Mouse (Mus musculus) macrophage (primary cell): ENCODE measurements around the gene Axin1. TPM values are rescaled to one million over a fixed set of nuclear protein-coding genes. Genes with fewer than 3 reads are reported as not detected.
A peak's percentile ranks its signal among the peaks of the same experiment; 100 is the strongest.
"Not testable (repeated sequence)": the region's sequence is repeated elsewhere in the genome, so short reads cannot be mapped to it uniquely, and the experiment has no call there.

Experiments
- H3K27ac ChIP-seq: fragments of 350-480 bp; formaldehyde crosslinking; 2 replicates; pipeline ENCODE4 v1.9.0; 2021
- H3K36me3 ChIP-seq: fragments of 350-480 bp; formaldehyde crosslinking; 2 replicates; pipeline ENCODE4 v1.9.0; 2021; ENCODE audit errors: inconsistent target
- H3K4me3 ChIP-seq: fragments of 350-480 bp; formaldehyde crosslinking; 2 replicates; pipeline ENCODE4 v1.9.0; 2021; ENCODE audit errors: inconsistent target
- H3K79me2 ChIP-seq: fragments of 350-480 bp; formaldehyde crosslinking; 2 replicates; pipeline ENCODE4 v1.9.0; 2021; ENCODE audit errors: inconsistent target
- WGBS: methylation state at CpG from one replicate; pipeline ENCODE4 v1.1.7; 2026; ENCODE audit warnings: inconsistent platforms; ENCODE audit not compliant: missing documents; 5-methylcytosine and 5-hydroxymethylcytosine counted together
- polyA plus RNA-seq: library from polyadenylated mRNA; stranded (reverse); fragments of 250-400 nt; gene quantifications from 3 replicates; pipeline ENCODE4 v1.2.4, GENCODE M21; 2018; ENCODE audit warnings: inconsistent platforms
- total RNA-seq, 78 experiments: library from RNA; depleted of rRNA; stranded (reverse); fragments of 250-400 nt; gene quantifications; 1 replicate in 9 of 78; 2 replicates in 24 of 78; 3 replicates in 43 of 78; 4 replicates in 2 of 78; pipeline ENCODE4 v1.2.4; 2018; ENCODE audit warnings: inconsistent platforms in 56 of 78

Axin1 gene
- total RNA-seq (2018; cell fraction: chromatin; rRNA removed): 10 to 100 TPM; 20.0 to 53.7 (median 34.7) TPM
- total RNA-seq (2018; cell fraction: cytosol; rRNA removed): 10 to 100 TPM; 21.0 to 51.5 (median 31.2) TPM
- 10 to 100 TPM; 16.9 to 47.0 (median 30.7) TPM for total RNA-seq (2018; cell fraction: nucleus; rRNA removed)
- 25.1 to 76.5 TPM (median 25.8 TPM) in 3 replicates for polyA plus RNA-seq

DNA sequence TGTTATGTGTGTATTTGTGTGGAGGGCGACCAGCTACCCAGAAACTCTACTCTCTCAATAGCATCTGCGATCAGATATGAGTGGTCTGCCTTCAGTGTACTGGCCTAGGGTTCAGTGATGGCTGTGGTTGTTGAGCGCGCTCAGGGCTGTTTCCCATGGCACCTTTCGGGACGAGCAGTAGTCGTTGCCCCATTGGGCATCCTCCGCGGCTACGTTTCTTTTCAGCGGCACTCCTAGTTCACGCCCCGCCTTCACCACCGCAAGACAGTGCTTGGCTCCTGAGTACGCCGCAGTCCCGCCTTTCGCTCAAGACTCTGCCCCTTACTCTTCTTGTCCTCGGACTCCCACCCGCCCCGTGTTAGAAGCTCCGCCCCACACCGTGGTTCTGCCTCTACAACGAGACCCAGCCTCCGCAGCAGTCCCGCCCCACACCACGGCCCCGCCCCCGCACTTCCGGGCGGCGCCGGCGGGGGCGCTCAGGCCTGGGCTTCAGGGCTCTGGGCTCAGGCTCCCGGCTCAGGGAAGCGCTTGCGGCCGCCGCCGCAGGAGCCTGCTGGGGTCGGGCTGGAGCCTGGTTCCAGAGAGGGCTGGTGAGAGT is at the start of gene Axin1:
Gene Axin1, plus strand, starts transcription at position 450 of the 598 bp plus-strand sequence.
- 1% methylated on average over 32 of the region's 42 CpGs for WGBS

DNA sequence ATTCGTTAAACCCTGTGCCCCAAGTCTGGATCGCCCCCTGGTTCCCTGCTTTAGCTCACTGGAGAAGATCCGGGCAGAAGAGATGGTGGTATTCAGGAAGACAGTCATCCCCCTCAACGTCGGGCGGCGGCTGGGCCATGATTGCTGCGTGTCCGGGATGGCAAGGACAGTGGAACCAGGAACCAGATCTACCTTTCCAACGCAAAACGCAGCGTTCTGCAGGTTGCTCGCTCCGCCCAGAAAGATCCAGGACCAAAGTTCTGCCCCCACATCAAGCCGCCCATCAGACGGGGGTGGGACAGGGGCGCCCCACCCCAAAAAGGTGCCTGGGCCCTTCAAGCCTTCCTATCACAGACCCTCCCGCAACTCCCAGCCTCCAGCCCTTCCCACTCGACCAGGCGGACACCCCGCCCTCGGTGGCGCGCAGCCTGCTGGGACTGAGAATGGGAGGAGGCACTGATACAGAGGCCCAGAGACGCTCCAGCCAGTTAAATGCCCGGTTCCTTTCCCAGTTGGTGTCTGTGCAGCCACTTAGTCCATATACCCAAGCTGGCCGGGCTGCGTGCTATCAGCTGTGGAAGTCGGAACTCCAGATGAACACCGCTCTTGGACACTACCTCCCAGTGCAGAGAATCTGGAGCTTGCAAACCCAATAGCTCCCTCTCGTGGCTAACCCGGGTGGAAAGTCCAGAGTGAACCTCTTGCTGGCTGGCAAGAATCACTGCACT is 48.4 kb upstream of the Axin1 start, which contains the start of gene Decr2:
Gene Decr2, minus strand, starts transcription at position 433 of the 728 bp plus-strand sequence.
- WGBS: 1% methylated on average over 32 of the region's 32 CpGs
- H3K27ac ChIP-seq: peak within 1 kb of the TSS; percentile 51
- H3K79me2 ChIP-seq: no peaks in the 10 kb centered on the region
- peak within 1 kb of the TSS; percentile 81 for H3K4me3 ChIP-seq
- no peaks in the 10 kb centered on the region for H3K36me3 ChIP-seq

More for the DNA sequence above, at the start of gene Axin1:
- Histone ChIP-seq H3K27ac (0 out of 2 replicates have a peak within 1 kb of the TSS, but pooled peaks have one; percentile 13), H3K36me3 (peaks cover 9% of the 10 kb centered on the region; the same call in 1 of the 2 replicates), H3K79me2 (peaks cover 44% of the 10 kb centered on the region), H3K4me3 (peak within 1 kb of the TSS; percentile 68)

DNA sequence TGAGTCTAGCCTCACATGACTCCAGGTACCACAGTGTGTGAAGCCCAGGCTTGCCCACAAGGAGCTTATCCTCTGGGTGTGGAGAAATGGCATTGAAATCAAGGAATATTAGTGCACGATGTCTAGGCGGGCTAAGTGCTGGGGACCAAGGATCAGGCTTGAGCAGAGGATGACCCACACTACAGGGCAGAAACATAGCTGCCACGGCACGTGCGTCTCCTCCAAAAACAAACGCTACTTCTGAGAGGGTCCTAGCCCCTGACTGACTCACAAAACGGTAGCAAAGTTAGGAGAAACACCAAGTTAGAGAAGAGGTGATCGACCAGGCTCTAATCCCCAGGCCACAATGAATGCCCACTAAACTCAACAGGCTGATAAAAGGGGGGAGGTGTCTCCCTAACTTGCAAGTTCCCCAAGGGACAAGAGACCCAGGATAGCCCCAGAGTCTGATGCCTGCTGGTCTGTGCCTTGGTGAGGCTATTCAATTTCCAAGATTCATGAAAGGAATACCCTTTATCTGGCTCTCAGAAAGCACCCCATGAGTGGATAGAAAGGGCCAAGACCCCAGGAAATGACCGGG is 43.9 kb upstream of the Axin1 start:
- Histone ChIP-seq H3K79me2 (no peaks in the 10 kb centered on the region), H3K27ac (0 out of 2 replicates have a peak overlapping the region, but pooled peaks have one; percentile 25), H3K36me3 (no peaks in the 10 kb centered on the region), H3K4me3 (peak overlapping the region; percentile 46)
- WGBS: 65% methylated on average over 9 of the region's 9 CpGs

DNA sequence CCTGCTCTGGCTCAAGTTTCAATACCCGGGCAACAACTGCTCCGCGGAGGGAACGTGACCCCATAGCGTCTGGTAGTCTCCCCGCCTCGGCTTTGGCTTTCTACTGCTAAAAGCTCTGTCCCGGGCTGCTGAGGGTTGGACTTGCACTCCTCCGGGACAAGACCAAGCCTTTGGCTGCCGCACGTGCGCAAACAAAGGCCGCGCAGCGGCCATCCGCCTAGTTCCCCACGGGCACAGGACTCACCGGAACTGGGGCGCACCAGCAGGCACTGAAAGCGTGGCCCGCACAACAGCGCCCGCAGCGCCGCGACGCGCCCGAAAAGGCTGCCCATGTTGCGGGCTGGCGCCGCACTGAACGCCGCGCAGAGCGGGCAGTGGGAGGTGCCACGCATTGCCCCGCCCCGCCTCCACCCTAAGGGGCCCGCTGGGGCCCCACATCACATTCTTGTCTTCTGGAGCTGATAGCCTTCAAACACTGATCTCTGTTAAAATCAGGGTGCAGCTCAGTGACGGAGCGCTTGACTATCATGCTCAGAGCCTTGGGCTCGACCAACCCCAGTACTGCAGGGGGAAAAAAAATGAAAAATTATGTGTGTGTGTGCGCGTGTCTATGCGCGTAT is 43.3 kb upstream of the Axin1 start, which contains the start of gene Nme4:
Gene Nme4, minus strand, starts transcription at position 482 of the 620 bp plus-strand sequence.
- H3K4me3 ChIP-seq: peak within 1 kb of the TSS; percentile 46
- H3K27ac ChIP-seq: 0 out of 2 replicates have a peak within 1 kb of the TSS, but pooled peaks have one; percentile 25
- WGBS: 5% methylated on average over 46 of the region's 47 CpGs
- no peaks in the 10 kb centered on the region for H3K79me2 ChIP-seq
- no peaks in the 10 kb centered on the region for H3K36me3 ChIP-seq

DNA sequence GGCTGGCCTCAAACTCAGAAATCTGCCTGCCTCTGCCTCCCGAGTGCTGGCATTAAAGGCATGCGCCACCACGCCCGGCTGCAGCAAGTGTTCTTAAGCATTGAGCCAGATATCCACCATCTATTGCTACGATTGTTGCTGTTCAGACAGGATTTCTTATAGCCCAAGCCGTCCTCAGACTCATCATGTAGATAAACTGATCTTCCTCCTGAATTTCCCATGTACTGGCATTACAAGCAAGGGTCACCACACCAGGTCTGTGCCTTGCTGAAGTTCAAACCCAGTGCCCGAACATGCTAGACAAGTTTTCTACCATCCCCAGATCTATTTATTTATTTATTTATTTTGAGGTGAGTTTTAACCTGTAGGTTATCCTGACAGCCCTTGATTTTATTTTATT is 40.0 kb upstream of the Axin1 start:
- no peaks in the 10 kb centered on the region for H3K36me3 ChIP-seq
- no peak overlapping the region for H3K4me3 ChIP-seq
- 98% methylated on average over 7 of the region's 7 CpGs for WGBS
- H3K79me2 ChIP-seq: no peaks in the 10 kb centered on the region
- H3K27ac ChIP-seq: no peak overlapping the region

DNA sequence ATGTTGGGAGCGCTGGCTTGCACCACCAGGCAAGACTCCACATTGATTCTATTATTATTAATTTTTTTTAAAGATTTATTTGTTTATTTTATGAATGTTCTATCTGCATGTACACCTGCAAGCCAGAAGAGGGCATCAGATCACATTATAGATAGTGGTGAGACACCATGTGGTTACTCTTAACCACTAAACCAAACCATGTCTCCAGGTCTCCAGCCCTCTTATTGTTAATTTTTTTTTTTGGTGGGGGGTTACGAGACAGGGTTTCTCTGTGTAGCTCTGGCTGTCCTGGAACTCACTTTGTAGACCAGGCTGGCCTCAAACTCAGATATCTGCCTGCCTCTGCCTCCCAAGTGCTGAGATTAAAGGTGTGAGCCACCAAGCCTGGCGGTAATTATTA is 39.2 kb upstream of the Axin1 start:
- WGBS: 49% methylated on average over 3 of the region's 3 CpGs
- not testable (repeated sequence) for H3K4me3 ChIP-seq, H3K27ac ChIP-seq, H3K36me3 ChIP-seq, H3K79me2 ChIP-seq

DNA sequence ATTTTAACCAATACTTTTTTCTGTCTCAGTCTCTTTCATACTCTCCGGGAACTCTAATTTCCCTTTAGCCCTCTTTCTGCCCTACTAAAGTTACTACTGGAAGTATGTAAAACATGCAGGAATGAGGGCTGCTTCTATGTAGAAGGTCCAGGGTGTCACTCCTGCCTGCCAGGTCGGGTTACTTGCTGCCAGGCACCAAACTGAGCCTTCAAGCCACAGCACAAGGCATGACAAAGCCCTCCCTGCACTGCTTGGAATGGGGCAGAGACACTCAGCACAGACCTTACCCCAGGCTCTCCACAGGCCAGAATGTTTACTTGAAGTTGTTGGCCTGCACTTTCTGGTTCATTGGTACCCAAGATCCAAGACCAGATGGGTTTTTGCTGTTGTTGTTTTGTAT is 38.3 kb upstream of the Axin1 start:
- peak overlapping the region; percentile 87; the same call in 1 of the 2 replicates for H3K27ac ChIP-seq
- WGBS: 74% methylated on average over 2 of the region's 2 CpGs
- no peaks in the 10 kb centered on the region for H3K79me2 ChIP-seq
- H3K4me3 ChIP-seq: no peak overlapping the region
- H3K36me3 ChIP-seq: no peaks in the 10 kb centered on the region

DNA sequence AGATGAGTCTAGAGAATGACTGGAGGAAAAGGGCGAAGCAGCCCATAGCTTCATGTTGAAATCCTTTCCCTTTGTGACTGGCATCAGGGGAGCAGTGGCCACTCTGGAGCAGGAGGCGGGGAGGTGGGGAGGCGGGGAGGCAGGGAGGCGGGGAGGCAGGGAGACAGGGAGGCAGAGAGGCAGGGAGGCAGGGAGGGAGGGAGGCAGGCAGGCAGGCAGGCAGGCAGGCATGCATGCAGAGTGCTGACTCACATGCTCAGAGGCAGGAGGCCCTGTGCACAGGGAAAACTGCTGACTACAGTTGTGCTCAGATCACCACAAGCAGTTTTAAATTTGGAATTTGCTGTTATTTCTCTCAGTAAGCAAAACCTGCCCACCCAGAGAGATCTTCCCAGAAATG is 37.0 kb upstream of the Axin1 start:
- 61% methylated on average over 4 of the region's 4 CpGs for WGBS
- Histone ChIP-seq H3K36me3 (no peaks in the 10 kb centered on the region), H3K27ac (peak overlapping the region; percentile 87), H3K4me3 (no peak overlapping the region), H3K79me2 (no peaks in the 10 kb centered on the region)

DNA sequence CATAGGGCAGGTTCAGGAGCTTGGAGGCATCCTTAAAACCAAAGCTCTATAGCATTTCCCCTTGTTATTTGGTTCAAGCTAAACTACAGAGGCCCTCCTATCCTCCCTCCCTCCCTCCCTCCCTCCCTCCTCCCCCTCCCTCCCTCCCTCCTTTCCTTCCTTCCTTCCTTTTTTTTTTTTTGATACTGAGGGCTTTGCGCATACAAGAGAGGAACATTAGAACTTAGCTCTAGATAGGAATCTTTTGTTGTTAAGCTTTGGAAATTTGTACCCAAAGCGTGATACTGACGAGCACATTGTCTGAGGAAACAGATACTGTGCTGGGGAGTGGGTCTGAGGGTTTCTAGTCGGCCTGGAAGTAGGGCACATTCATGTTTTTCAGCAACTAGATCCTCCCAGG is 32.9 kb upstream of the Axin1 start:
- Histone ChIP-seq H3K4me3 (no peak overlapping the region), H3K79me2 (no peaks in the 10 kb centered on the region), H3K36me3 (no peaks in the 10 kb centered on the region), H3K27ac (peak overlapping the region; percentile 60)
- WGBS: 13% methylated on average over 4 of the region's 4 CpGs

DNA sequence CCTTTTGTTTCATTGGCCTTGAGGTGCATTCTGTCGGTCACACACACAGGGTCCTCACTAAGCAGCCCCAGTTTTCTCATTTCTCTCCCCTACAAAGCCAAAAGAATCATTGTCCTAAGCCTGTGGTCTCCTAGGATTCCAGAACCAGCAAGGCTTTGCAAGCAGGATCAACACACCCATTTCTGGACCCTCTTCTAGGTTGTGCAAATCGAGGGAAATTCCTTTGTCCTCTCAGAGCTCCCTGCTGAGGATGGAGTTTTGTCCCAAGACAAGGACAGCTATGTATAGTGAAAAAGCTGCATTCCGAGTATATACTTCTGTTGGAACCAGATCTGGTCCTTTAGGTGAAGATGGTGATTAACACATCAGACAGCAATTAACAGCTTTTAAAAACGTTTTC is 28.3 kb upstream of the Axin1 start:
- Histone ChIP-seq H3K79me2 (no peaks in the 10 kb centered on the region; the same call in 1 of the 2 replicates), H3K27ac (no peak overlapping the region), H3K4me3 (no peak overlapping the region), H3K36me3 (no peaks in the 10 kb centered on the region)
- WGBS: 72% methylated on average over 4 of the region's 4 CpGs

DNA sequence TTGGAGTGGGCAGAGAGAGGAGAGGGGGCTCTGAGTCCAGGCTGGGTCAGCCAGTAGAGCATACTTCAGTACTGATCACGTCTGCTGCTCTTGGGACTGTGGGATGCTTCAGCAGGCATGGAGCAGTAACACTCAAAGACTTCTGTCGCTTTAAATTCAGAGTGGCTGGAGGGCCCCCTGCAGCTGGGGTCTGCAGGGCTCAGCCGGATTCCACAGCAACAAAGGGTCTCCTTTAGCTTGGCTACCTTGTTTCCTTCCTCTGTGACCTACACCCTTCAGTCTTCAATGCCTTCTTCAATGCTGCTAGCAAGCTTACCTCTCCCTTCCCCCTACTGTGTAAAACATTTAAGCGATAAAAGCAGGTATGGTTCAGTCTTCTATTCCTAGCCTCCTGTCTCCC is 27.5 kb upstream of the Axin1 start:
- WGBS: 90% methylated on average over 4 of the region's 4 CpGs
- H3K27ac ChIP-seq: no peak overlapping the region
- no peak overlapping the region for H3K4me3 ChIP-seq
- H3K79me2 ChIP-seq: no peaks in the 10 kb centered on the region; the same call in 1 of the 2 replicates
- H3K36me3 ChIP-seq: no peaks in the 10 kb centered on the region

DNA sequence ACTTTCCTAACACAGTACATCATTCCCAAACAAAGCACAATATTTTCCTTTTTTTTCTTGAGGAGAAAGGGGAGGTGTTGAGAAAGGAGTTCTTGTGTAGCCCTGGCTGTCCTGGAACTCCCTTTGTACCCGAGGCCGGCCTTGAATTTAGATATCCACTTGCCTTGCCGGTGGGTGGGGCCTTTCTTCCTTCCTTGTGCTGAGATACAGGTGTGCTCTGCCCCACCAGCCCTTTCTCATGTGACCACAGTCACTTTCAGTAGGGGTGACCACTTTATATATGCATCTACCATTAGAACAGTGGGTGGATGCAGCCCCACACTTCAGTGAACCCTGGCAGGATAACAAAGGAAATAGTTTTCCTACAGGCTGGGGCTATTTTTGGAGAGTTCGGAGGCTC is 26.8 kb upstream of the Axin1 start:
- H3K4me3 ChIP-seq: no peak overlapping the region
- H3K27ac ChIP-seq: no peak overlapping the region
- H3K79me2 ChIP-seq: no peaks in the 10 kb centered on the region; the same call in 1 of the 2 replicates
- WGBS: 86% methylated on average over 4 of the region's 4 CpGs
- peaks cover 3% of the 10 kb centered on the region; the same call in 1 of the 2 replicates for H3K36me3 ChIP-seq

DNA sequence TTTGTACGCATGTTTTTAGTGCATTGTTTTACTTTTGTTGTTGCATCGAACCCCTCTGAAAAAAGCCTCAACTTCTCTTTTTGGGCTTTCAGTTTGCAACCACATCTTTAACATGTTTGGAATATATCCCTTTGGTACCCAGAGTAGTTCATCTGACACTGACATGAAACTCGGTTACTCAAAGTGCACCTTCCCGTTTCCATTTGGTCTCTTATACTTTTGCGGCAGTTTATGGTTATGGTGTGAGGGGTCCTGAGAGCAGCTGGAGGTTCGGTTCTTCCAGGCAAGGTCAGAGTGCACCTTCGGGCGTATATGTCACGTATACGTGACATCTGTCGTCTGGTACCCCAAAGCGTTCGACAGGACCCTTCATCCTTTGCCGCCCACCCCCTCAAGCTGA is 25.7 kb upstream of the Axin1 start:
- H3K27ac ChIP-seq: no peak overlapping the region
- H3K36me3 ChIP-seq: peaks cover 11% of the 10 kb centered on the region
- no peaks in the 10 kb centered on the region; the same call in 1 of the 2 replicates for H3K79me2 ChIP-seq
- WGBS: 12% methylated on average over 12 of the region's 14 CpGs
- no peak overlapping the region; the same call in 1 of the 2 replicates for H3K4me3 ChIP-seq
